Mouse (Mus musculus) testis, postnatal 10 days (tissue): ENCODE results near the gene Tubgcp6.

Experiments used
- DNase-seq: peaks from one replicate; pipeline ENCODE4 v3.0.0; 2021; ENCODE audit warnings: low spot score

Tubgcp6 gene

GRCm38 (mm10) chr15:89103921-89104320, 19.0 kb downstream of the Tubgcp6 start:
- DNase-seq = no peak

DNA sequence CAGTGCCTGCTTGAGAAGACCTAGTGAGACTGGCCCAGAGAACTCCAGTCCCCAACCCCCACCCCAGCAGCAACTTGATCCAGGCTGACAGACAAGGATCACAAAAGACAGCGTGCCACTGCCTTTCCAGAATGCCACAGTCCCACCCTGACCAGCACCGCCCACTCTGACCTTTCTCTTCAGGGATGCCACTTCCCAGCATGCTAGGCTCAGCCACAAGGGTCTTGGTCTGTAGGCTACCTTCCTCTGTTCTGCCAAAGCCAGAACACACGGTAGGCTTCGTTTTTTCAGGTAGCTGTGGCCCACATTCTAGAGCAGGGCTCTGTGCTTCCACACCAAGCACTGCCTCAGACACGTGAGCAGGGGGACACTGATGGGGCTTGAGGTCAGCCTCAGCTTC, 20.3 kb downstream of the Tubgcp6 start:
- peak; percentile 42 for DNase-seq

- peak; percentile 41 for DNase-seq
Observed at GRCm38 (mm10) chr15:89100823-89101222, 22.1 kb downstream of the Tubgcp6 start.

DNA sequence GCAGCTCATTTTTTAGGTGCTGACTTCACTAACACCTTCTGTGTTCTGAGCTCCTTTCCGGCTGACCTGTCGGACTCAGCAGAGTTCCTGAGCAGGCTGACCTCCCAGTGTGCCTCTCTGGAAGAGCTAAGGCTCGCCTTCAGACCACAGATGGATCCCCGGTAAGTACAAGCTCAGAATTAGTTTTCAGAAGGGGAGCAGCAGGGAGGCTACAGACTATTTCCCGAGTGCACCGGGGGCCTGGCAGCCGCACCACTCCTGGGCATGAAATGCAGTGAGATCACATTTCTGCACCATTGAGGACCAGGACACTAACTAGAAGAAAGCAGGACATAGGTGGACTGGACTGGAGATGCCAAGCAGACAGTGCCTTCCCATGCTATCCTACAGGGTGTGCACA, 24.3 kb downstream of the Tubgcp6 start:
- DNase-seq = no peak

DNA sequence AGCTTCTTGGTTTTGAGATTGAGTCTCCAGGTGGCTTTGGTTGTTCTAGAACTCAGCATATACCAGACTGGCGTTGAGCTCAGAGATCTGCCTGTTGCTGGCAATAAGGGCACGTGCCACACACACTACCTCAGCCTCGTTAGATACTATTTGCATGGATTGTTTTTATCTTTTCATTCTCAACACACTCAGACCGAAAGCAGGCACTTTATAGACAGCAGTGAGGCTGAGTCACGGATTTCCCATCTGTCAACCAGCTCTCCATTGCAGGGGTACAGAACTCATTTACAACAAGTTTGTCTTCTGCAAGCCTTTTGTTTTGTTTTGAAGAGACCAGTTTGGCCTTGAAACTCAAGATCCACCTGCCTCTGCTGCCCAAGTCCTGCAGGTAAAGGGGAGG, 25.5 kb downstream of the Tubgcp6 start:
- DNase-seq = no peak

GRCm38 (mm10) chr15:89092181-89092580, 30.7 kb downstream of the Tubgcp6 start:
- no peak for DNase-seq

DNA sequence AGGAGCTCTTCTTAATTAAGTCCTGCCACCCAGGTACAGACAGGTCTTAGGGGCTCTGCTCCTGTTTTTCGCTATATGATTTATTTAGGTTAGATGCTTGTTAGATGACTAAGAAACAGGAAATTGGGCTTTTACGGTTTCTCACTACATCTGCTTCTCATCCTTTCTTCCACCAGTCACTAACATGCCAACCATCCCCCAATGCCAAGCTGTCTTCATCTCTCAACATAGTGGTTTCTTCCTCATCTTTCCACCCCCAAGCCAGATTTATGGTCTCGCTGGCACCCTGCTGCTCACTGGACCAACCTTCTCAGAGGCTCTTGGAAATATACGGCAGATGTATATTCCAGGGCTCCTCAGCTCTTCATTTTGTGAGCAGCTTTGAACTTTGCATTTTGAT, 32.2 kb downstream of the Tubgcp6 start:
- DNase-seq = no peak

DNA sequence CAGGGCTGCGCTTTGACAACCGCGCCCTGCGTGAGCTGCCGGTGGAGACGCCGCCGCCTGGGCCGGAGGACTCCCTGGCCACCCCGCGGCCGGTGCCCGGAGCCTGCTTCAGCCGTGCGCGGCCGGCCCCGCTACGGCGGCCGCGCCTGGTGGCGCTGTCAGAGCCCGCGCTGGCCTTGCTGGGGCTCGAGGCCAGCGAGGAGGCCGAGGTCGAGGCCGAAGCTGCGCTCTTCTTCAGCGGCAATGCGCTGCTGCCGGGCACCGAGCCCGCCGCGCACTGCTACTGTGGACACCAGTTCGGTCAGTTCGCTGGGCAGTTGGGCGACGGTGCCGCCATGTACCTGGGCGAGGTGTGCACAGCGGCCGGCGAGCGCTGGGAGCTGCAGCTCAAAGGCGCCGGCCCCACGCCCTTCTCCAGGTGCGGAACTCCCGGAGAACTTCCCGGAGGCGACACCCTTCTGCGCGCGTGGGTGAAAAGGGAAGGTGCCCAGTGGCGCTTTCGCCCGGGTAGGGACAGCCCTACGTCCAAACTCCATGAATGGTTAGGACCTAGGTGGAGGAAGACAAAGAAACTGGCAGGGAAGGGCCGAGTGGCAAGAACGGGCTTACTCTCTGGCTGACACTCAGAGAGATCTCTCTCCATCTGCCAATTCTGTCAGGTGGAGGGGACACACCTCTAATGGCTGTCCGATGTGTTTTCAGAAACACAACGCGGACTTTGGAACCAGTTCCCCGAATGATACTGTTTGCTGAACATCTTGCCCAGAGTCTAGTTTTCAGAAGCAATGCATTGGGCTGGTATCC, 33.5 kb downstream of the Tubgcp6 start:
- DNase-seq = peak; percentile 66

DNA sequence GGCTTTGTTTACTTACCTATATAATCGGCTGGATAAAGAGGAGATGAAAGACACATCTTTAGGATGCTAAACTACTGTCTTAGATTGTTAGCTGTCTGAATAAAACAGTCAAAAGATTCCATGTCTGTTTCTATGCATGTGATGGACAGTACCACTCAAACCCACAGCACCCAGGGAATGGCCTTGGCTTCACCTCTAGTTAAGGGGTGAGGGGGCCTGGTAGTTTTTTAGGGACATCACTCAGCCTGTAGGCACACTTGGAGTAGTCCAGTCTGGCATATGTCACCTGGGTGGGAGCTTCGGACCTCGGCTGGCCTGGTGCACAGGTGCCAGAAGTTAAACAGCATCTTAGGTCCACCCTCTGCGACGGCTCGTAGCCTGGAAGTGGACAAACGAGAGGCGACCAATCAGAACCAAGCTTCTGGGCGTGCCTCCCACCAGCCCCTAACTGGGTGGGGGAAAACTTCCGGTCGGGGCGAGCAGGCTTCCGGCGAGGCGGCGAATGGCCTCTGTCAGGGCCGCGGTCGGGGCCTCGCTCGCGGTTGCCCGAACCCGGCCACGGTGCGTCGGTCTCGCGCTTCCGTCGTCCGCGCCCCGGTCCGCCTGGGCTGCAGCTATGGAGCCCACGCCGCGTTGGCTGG, 34.2 kb downstream of the Tubgcp6 start, which contains the start of gene Selenoo:
Gene Selenoo (plus strand): TSS at position 478 of the 641 bp plus-strand sequence.
- DNase-seq = peak; percentile 91

DNA sequence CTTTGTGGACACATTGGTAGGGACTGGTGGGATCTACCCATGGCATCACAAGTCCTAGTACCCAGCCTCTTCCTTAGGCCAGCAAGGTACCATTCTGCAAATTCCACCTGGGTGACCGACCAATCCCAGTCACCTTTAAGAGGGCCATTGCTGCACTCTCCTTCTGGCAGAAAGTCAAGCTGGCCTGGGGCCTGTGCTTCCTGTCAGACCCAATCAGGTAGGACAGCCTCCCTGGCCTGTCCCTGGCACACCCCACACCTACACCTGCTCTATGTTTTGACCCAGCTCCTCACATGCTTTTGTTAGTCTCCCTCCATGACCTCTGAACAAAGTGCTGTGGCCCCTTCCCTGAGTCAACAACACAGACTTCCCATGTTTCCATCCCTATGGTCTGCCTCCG, 38.1 kb downstream of the Tubgcp6 start:
- peak; percentile 43 for DNase-seq

DNA sequence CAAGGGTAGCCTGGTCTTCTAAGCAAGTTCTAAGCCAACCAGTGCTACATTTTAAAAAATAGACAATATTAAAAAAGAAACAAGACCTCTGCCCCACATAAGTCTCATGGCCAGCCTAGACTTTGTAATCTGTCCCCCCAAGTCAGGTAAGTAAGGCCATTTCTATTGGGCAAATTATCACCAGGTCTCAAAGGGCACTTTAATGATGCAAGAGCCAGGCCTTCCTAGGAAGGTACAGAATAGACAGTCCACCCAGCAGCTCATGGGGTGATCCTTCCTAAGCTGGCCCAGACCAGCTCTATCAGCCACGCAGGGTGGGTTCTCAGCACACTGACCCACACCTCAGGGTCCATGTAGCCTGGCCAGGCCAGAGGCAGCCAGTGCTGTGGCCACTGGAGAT, 39.0 kb downstream of the Tubgcp6 start:
- no peak for DNase-seq

DNA sequence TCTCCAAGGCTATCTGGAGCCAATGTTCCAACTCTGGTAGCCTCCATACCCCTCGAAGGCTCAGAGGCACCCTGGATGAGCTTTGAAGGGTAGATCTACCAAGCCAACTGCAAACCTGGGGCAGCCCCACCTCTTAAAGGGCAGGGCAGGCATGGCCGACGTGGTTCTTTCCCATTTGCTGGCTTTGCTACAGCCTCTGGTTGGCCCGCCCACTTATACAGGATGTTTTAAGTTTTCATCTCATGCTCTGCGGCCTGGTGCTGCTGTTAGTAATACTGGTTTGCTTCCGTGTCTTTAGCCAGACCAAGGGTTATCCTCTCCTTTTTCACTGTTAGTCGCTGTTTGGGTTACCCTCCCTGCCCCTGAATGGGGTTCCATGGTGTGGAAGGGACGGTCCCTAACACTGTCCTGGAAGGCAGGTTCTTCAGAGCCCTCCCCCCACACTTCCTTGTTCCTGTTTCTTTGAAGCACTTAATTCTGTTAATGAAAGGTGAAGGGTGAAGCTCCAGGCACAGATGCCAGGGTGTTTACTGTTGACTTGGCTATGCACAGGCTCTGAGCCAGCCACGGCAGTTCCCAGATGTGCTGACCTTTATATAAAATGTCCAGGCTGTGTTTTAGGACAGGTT, 44.6 kb downstream of the Tubgcp6 start:
- DNase-seq = no peak

GRCm38 (mm10) chr15:89076156-89076731, 46.7 kb downstream of the Tubgcp6 start:
- peak; percentile 75 for DNase-seq

GRCm38 (mm10) chr15:89075478-89076147, 47.3 kb downstream of the Tubgcp6 start:
- peak; percentile 91 for DNase-seq

- DNase-seq = no peak
Observed at GRCm38 (mm10) chr15:89074613-89075477, 48.1 kb downstream of the Tubgcp6 start, which contains the start of gene Trabd. Gene Trabd, plus strand, starts transcription at chr15:89075124.

GRCm38 (mm10) chr15:89073993-89074603, 48.8 kb downstream of the Tubgcp6 start:
- DNase-seq = no peak

DNA sequence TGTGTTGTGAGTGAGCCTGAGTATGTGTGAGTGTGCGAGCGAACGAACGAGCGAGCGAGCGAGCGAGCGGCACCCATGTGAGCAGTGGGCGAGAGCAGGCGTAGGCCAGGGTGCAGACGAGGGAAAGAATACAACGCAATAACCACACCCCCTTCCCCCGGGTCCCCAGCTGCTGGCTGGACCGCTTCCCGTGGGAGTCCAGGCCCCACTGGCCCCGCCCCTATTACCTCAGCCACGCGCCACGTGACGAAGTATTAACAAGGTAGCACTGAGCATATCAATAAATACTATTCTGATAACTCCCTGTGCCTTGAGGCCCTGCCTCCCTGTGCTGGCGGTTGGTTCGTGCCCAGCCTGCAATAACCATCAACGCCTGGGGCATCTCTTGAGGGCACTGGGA, 52.3 kb downstream of the Tubgcp6 start:
- DNase-seq = no peak

GRCm38 (mm10) chr15:89069336-89069840, 53.5 kb downstream of the Tubgcp6 start:
- no peak for DNase-seq

- no peak for DNase-seq
Observed at GRCm38 (mm10) chr15:89068226-89068625, 54.7 kb downstream of the Tubgcp6 start.

- DNase-seq = no peak
Observed at GRCm38 (mm10) chr15:89067609-89068008, 55.3 kb downstream of the Tubgcp6 start.
